Mouse (Mus musculus) limb, embryonic 10.5 days (tissue): ENCODE measurements at regions not wholly inside any gene's neighbourhood (a gene's known extent, or its start where the extent isn't known, plus 50 kb on each side); places are given as distances from the start of the nearest gene placed in this dataset.

Experiments used
- DNase-seq: peaks from one replicate; pipeline ENCODE4 v3.0.0-alpha.2; 2017; ENCODE audit warnings: low spot score
- H3K27ac ChIP-seq: fragments of 300-500 bp; sonication (generic); 2 replicates; pipeline ENCODE4 v1.5.1; 2016; ENCODE audit warnings: mild to moderate bottlenecking
- H3K27me3 ChIP-seq: fragments of 300-500 bp; sonication (generic); 2 replicates; pipeline ENCODE4 v1.6.1; 2016; ENCODE audit warnings: low read depth, mild to moderate bottlenecking; ENCODE audit not compliant: poor library complexity, severe bottlenecking
- H3K36me3 ChIP-seq: fragments of 300-500 bp; sonication (generic); 2 replicates; pipeline ENCODE4 v1.6.1; 2016; ENCODE audit warnings: mild to moderate bottlenecking, moderate library complexity
- H3K4me1 ChIP-seq: fragments of 300-500 bp; sonication (generic); 2 replicates; pipeline ENCODE4 v1.6.1; 2016
- H3K4me3 ChIP-seq: fragments of 300-500 bp; sonication (generic); 2 replicates; pipeline ENCODE4 v1.5.1; 2016; ENCODE audit warnings: mild to moderate bottlenecking, moderate library complexity
- H3K9me3 ChIP-seq: fragments of 300-500 bp; sonication (generic); replicated peaks from 2 replicates; pipeline ENCODE4 v1.6.1; 2016; ENCODE audit warnings: mild to moderate bottlenecking
- WGBS: fragments of 180-500 bp; shearing (Covaris S2); methylation state at CpG from one replicate; pipeline ENCODE4 v1.1.7; 2016; 5-methylcytosine and 5-hydroxymethylcytosine counted together

GRCm38 (mm10) chr13:119147701-119148100 is 280.7 kb upstream of the Paip1 start:
- no peak for DNase-seq
- Histone ChIP-seq H3K9me3 (no peaks in the 10 kb centered on the region), H3K4me1 (no peaks in the 10 kb centered on the region), H3K4me3 (no peak overlapping the region), H3K27ac (no peak overlapping the region), H3K27me3 (no peaks in the 10 kb centered on the region), H3K36me3 (no peaks in the 10 kb centered on the region)
- WGBS = 87% methylated on average over 3 of the region's 3 CpGs

- Histone ChIP-seq H3K36me3 (no peaks in the 10 kb centered on the region), H3K4me3 (no peak overlapping the region), H3K27me3 (no peaks in the 10 kb centered on the region), H3K27ac (no peak overlapping the region), H3K4me1 (no peaks in the 10 kb centered on the region), H3K9me3 (no peaks in the 10 kb centered on the region)
- DNase-seq = no peak
- 92% methylated on average over 4 of the region's 4 CpGs for WGBS
These were observed 279.3 kb upstream of the Paip1 start for GRCm38 (mm10) chr13:119149141-119149540.

- Histone ChIP-seq H3K27ac (no peak overlapping the region), H3K9me3 (no peaks in the 10 kb centered on the region), H3K36me3 (no peaks in the 10 kb centered on the region), H3K27me3 (no peaks in the 10 kb centered on the region), H3K4me1 (no peaks in the 10 kb centered on the region), H3K4me3 (no peak overlapping the region)
- 92% methylated on average over 4 of the region's 4 CpGs for WGBS
- no peak for DNase-seq
These were observed 277.4 kb upstream of the Paip1 start for GRCm38 (mm10) chr13:119150847-119151548.

GRCm38 (mm10) chr13:119177753-119178152 is 250.6 kb upstream of the Paip1 start:
- no peak for DNase-seq
- Histone ChIP-seq H3K36me3 (no peaks in the 10 kb centered on the region), H3K9me3 (no peaks in the 10 kb centered on the region), H3K4me3 (no peak overlapping the region), H3K4me1 (no peaks in the 10 kb centered on the region), H3K27ac (no peak overlapping the region), H3K27me3 (no peaks in the 10 kb centered on the region)
- 81% methylated on average over 4 of the region's 4 CpGs for WGBS

GRCm38 (mm10) chr13:119178212-119178611 is 250.2 kb upstream of the Paip1 start:
- H3K4me1 ChIP-seq = no peaks in the 10 kb centered on the region
- H3K9me3 ChIP-seq = no peaks in the 10 kb centered on the region
- H3K27me3 ChIP-seq = no peaks in the 10 kb centered on the region
- H3K27ac ChIP-seq = no peak overlapping the region
- H3K4me3 ChIP-seq = no peak overlapping the region
- 75% methylated on average over 5 of the region's 5 CpGs for WGBS
- H3K36me3 ChIP-seq = no peaks in the 10 kb centered on the region
- DNase-seq = no peak

- Histone ChIP-seq H3K27me3 (no peaks in the 10 kb centered on the region), H3K27ac (no peak overlapping the region), H3K9me3 (no peaks in the 10 kb centered on the region), H3K4me1 (no peaks in the 10 kb centered on the region), H3K36me3 (no peaks in the 10 kb centered on the region), H3K4me3 (no peak overlapping the region)
- no peak for DNase-seq
- WGBS = 12% methylated on average over 1 of the region's 1 CpGs
These were observed 249.1 kb upstream of the Paip1 start for GRCm38 (mm10) chr13:119179157-119179920.

GRCm38 (mm10) chr13:119184322-119184877 is 244.0 kb upstream of the Paip1 start:
- no peak overlapping the region for H3K4me3 ChIP-seq
- H3K27ac ChIP-seq = no peak overlapping the region
- H3K36me3 ChIP-seq = no peaks in the 10 kb centered on the region
- H3K9me3 ChIP-seq = no peaks in the 10 kb centered on the region
- WGBS = 96% methylated on average over 6 of the region's 6 CpGs
- no peaks in the 10 kb centered on the region for H3K4me1 ChIP-seq
- DNase-seq = no peak
- no peaks in the 10 kb centered on the region for H3K27me3 ChIP-seq

GRCm38 (mm10) chr13:119185567-119186143 is 242.7 kb upstream of the Paip1 start:
- 96% methylated on average over 5 of the region's 5 CpGs for WGBS
- Histone ChIP-seq H3K27me3 (no peaks in the 10 kb centered on the region), H3K36me3 (no peaks in the 10 kb centered on the region), H3K4me1 (no peaks in the 10 kb centered on the region), H3K27ac (no peak overlapping the region), H3K4me3 (no peak overlapping the region), H3K9me3 (no peaks in the 10 kb centered on the region)
- no peak for DNase-seq

GRCm38 (mm10) chr13:119231556-119231955 is 196.8 kb upstream of the Paip1 start:
- Histone ChIP-seq H3K27me3 (no peaks in the 10 kb centered on the region), H3K9me3 (no peaks in the 10 kb centered on the region), H3K36me3 (no peaks in the 10 kb centered on the region), H3K4me3 (no peak overlapping the region), H3K27ac (no peak overlapping the region), H3K4me1 (no peaks in the 10 kb centered on the region)
- DNase-seq = no peak
- WGBS = 94% methylated on average over 11 of the region's 11 CpGs

GRCm38 (mm10) chr13:119232100-119233029 is 196.0 kb upstream of the Paip1 start:
- H3K27me3 ChIP-seq = no peaks in the 10 kb centered on the region
- 67% methylated on average over 8 of the region's 8 CpGs for WGBS
- DNase-seq = no peak
- no peak overlapping the region for H3K27ac ChIP-seq
- no peaks in the 10 kb centered on the region for H3K36me3 ChIP-seq
- H3K4me1 ChIP-seq = no peaks in the 10 kb centered on the region
- no peaks in the 10 kb centered on the region for H3K9me3 ChIP-seq
- no peak overlapping the region for H3K4me3 ChIP-seq

GRCm38 (mm10) chr13:119233030-119233385 is 195.4 kb upstream of the Paip1 start:
- H3K27ac ChIP-seq = no peak overlapping the region
- H3K9me3 ChIP-seq = no peaks in the 10 kb centered on the region
- H3K4me3 ChIP-seq = no peak overlapping the region
- no peaks in the 10 kb centered on the region for H3K27me3 ChIP-seq
- H3K4me1 ChIP-seq = no peaks in the 10 kb centered on the region
- WGBS = 83% methylated on average over 4 of the region's 4 CpGs
- no peaks in the 10 kb centered on the region for H3K36me3 ChIP-seq
- DNase-seq = no peak

- Histone ChIP-seq H3K4me3 (no peak overlapping the region), H3K27ac (no peak overlapping the region), H3K36me3 (no peaks in the 10 kb centered on the region), H3K9me3 (no peaks in the 10 kb centered on the region), H3K4me1 (no peaks in the 10 kb centered on the region), H3K27me3 (no peaks in the 10 kb centered on the region)
- no peak for DNase-seq
- 55% methylated on average over 3 of the region's 3 CpGs for WGBS
These were observed 194.5 kb upstream of the Paip1 start for GRCm38 (mm10) chr13:119233869-119234268.
